Mouse (Mus musculus): ENCODE measurements around the gene 9130409I23Rik. TPM values are rescaled to one million over a fixed set of nuclear protein-coding genes. Genes with fewer than 3 reads are reported as not detected.

Gene 9130409I23Rik
- polyA plus RNA-seq, 1 experiment from 2014 or later = 0.72 TPM

- H3K4me1 ChIP-seq (replicated peaks; ENCODE audit: control insufficient read depth, insufficient read depth) = peaks cover 13% of the 10 kb centered on the region
- peak overlapping the region; percentile 36; the same call in 1 of the 2 replicates for H3K27ac ChIP-seq (replicated peaks)
- no peak overlapping the region for H3K4me3 ChIP-seq (ENCODE audit: low read depth, low read length)
- no peak for ATAC-seq (ENCODE audit: low FRiP score, low TSS enrichment)
- no peak for TF ChIP-seq EP300 (optimal IDR thresholded peaks at IDR 0.05)
- no peak for TF ChIP-seq CTCF (IDR thresholded peaks at IDR 0.05; ENCODE audit: low read depth)
- no peaks in the 10 kb centered on the region for H3K36me3 ChIP-seq (ENCODE audit: control insufficient read depth, insufficient read depth, low read length)
- peak; percentile 14 for DNase-seq (ENCODE audit: low spot score)
- 67% methylated on average over 6 of the region's 6 CpGs for whole genome bisulfite sequencing
- H3K9ac ChIP-seq (ENCODE audit: low read length) = no peak overlapping the region
- H3K27me3 ChIP-seq (ENCODE audit: control insufficient read depth, insufficient read depth, low read length) = no peaks in the 10 kb centered on the region
- peak overlapping the region; percentile 92 for H3K4me2 ChIP-seq (replicated peaks; ENCODE audit: low read depth)
- no peaks in the 10 kb centered on the region for H3K9me3 ChIP-seq (ENCODE audit: control insufficient read depth, low read length)
These were observed 36.1 kb upstream of the 9130409I23Rik start for GRCm38 (mm10) chr1:181014731-181015500.

DNA sequence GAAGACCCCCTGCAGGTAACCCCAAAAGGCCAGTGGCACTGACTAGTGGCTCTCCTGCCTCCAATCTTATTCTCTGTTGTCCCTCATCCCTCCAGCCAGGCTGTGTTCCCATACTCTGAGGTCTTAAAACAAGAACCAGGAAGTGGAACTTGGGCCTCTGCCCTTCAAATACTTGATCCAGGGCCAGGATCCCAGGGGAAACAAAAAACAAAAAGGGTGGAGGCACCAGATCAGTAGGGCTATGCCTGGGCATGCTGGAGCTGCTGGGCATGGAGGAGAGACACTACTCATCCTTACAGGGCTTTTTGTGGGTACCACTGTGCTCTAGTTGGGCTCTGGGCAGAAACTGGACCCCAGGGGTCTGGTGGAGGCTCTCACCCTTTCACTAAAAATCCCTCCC lies 35.5 kb upstream of the 9130409I23Rik start:
- ATAC-seq (ENCODE audit: low FRiP score, low TSS enrichment) (peak; percentile 22), DNase-seq (ENCODE audit: low spot score) (peak; percentile 56)
- TF ChIP-seq CTCF (IDR thresholded peaks at IDR 0.05; ENCODE audit: low read depth) = no peak
- Histone ChIP-seq H3K9me3 (ENCODE audit: control insufficient read depth, low read length) (no peaks in the 10 kb centered on the region), H3K27ac (replicated peaks) (peak overlapping the region; percentile 82), H3K4me1 (replicated peaks; ENCODE audit: control insufficient read depth, insufficient read depth) (peaks cover 13% of the 10 kb centered on the region), H3K4me2 (replicated peaks; ENCODE audit: low read depth) (peak overlapping the region; percentile 92), H3K27me3 (ENCODE audit: control insufficient read depth, insufficient read depth, low read length) (no peaks in the 10 kb centered on the region), H3K36me3 (ENCODE audit: control insufficient read depth, insufficient read depth, low read length) (no peaks in the 10 kb centered on the region), H3K9ac (ENCODE audit: low read length) (no peak overlapping the region), H3K4me3 (ENCODE audit: low read depth, low read length) (no peak overlapping the region)

GRCm38 (mm10) chr1:181016045-181016444 lies 35.0 kb upstream of the 9130409I23Rik start:
- peak overlapping the region; percentile 82 for H3K27ac ChIP-seq (replicated peaks)

GRCm38 (mm10) chr1:181016532-181017131 lies 34.4 kb upstream of the 9130409I23Rik start:
- TF ChIP-seq CTCF (IDR thresholded peaks at IDR 0.05; ENCODE audit: low read depth) = no peak
- TF ChIP-seq EP300 (optimal IDR thresholded peaks at IDR 0.05) = no peak
- Histone ChIP-seq H3K9ac (ENCODE audit: low read length) (peak overlapping the region; percentile 64), H3K36me3 (ENCODE audit: control insufficient read depth, insufficient read depth, low read length) (no peaks in the 10 kb centered on the region), H3K4me1 (replicated peaks; ENCODE audit: control insufficient read depth, insufficient read depth) (peaks cover 13% of the 10 kb centered on the region), H3K4me3 (ENCODE audit: low read depth, low read length) (peak overlapping the region; percentile 45), H3K27me3 (ENCODE audit: control insufficient read depth, insufficient read depth, low read length) (no peaks in the 10 kb centered on the region), H3K9me3 (ENCODE audit: control insufficient read depth, low read length) (no peaks in the 10 kb centered on the region), H3K27ac (replicated peaks) (peak overlapping the region; percentile 82), H3K4me2 (replicated peaks; ENCODE audit: low read depth) (peak overlapping the region; percentile 92)
- peak; percentile 73 for DNase-seq (ENCODE audit: low spot score)
- peak; percentile 60 for ATAC-seq (ENCODE audit: low FRiP score, low TSS enrichment)
- 3% methylated on average over 21 of the region's 21 CpGs for WGBS

More at GRCm38 (mm10) chr1:181016045-181016444, 35.0 kb upstream of the 9130409I23Rik start:
- 76% methylated on average over 4 of the region's 4 CpGs for WGBS
- no peaks in the 10 kb centered on the region for H3K27me3 ChIP-seq (ENCODE audit: control insufficient read depth, insufficient read depth, low read length)
- TF ChIP-seq EP300 (optimal IDR thresholded peaks at IDR 0.05) (no peak), CTCF (IDR thresholded peaks at IDR 0.05; ENCODE audit: low read depth) (no peak)
- no peaks in the 10 kb centered on the region for H3K36me3 ChIP-seq (ENCODE audit: control insufficient read depth, insufficient read depth, low read length)
- H3K4me3 ChIP-seq (ENCODE audit: low read depth, low read length) = 0 out of 2 replicates have a peak overlapping the region, but pooled peaks have one; percentile 45
- peaks cover 13% of the 10 kb centered on the region for H3K4me1 ChIP-seq (replicated peaks; ENCODE audit: control insufficient read depth, insufficient read depth)
- peak overlapping the region; percentile 92 for H3K4me2 ChIP-seq (replicated peaks; ENCODE audit: low read depth)
- ATAC-seq (ENCODE audit: low FRiP score, low TSS enrichment) (no peak), DNase-seq (ENCODE audit: low spot score) (peak; percentile 13)
- H3K9ac ChIP-seq (ENCODE audit: low read length) = no peak overlapping the region; the same call in 1 of the 2 replicates
- no peaks in the 10 kb centered on the region for H3K9me3 ChIP-seq (ENCODE audit: control insufficient read depth, low read length)

- no peak for TF ChIP-seq CTCF (IDR thresholded peaks at IDR 0.05; ENCODE audit: low read depth)
- TF ChIP-seq EP300 (optimal IDR thresholded peaks at IDR 0.05) = no peak
- peak; percentile 94 for DNase-seq (ENCODE audit: low spot score)
- peak overlapping the region; percentile 82 for H3K27ac ChIP-seq (replicated peaks)
These were observed 33.8 kb upstream of the 9130409I23Rik start for GRCm38 (mm10) chr1:181017212-181017711.

More at GRCm38 (mm10) chr1:181017212-181017711, 33.8 kb upstream of the 9130409I23Rik start:
- Histone ChIP-seq H3K4me3 (ENCODE audit: low read depth, low read length) (peak overlapping the region; percentile 45), H3K4me1 (replicated peaks; ENCODE audit: control insufficient read depth, insufficient read depth) (peaks cover 13% of the 10 kb centered on the region), H3K9me3 (ENCODE audit: control insufficient read depth, low read length) (no peaks in the 10 kb centered on the region), H3K27me3 (ENCODE audit: control insufficient read depth, insufficient read depth, low read length) (no peaks in the 10 kb centered on the region), H3K4me2 (replicated peaks; ENCODE audit: low read depth) (peak overlapping the region; percentile 92), H3K36me3 (ENCODE audit: control insufficient read depth, insufficient read depth, low read length) (no peaks in the 10 kb centered on the region), H3K9ac (ENCODE audit: low read length) (peak overlapping the region; percentile 64)
- WGBS = under 1% methylated on average over 22 of the region's 22 CpGs
- ATAC-seq (ENCODE audit: low FRiP score, low TSS enrichment) = peak; percentile 84
